Mouse (Mus musculus) liver, postnatal 0 days (tissue): ENCODE results near the gene Orm1. TPM values are rescaled to one million over a fixed set of nuclear protein-coding genes. Genes with fewer than 3 reads are reported as not detected.

ENCODE experiments used
- ATAC-seq: fragments of 200-750 bp; cut with Nextera tagmentation; 2 replicates; pipeline ENCODE4 v1.8.0; 2017; ENCODE audit warnings: mild to moderate bottlenecking, moderate library complexity
- DNase-seq: peaks from one replicate; pipeline ENCODE4 v3.0.0-alpha.2; 2016
- H3K27ac ChIP-seq: fragments of 300-500 bp; sonication (generic); 2 replicates; pipeline ENCODE4 v1.5.1; 2014; ENCODE audit warnings: antibody characterized with exemption, moderate library complexity, mild to moderate bottlenecking, low read depth
- H3K27me3 ChIP-seq: fragments of 300-500 bp; sonication (generic); 2 replicates; pipeline ENCODE4 v1.6.1; 2014; ENCODE audit warnings: low read length, control low read depth, mixed read lengths; ENCODE audit not compliant: insufficient read depth
- H3K36me3 ChIP-seq: fragments of 300-500 bp; sonication (generic); replicated peaks from 2 replicates; pipeline ENCODE4 v1.6.1; 2014; ENCODE audit warnings: mild to moderate bottlenecking, control low read depth, low read length, moderate library complexity, mixed read lengths; ENCODE audit not compliant: insufficient read depth
- H3K4me1 ChIP-seq: fragments of 300-500 bp; sonication (generic); 2 replicates; pipeline ENCODE4 v1.6.1; 2014; ENCODE audit warnings: antibody characterized with exemption, mild to moderate bottlenecking, control low read depth; ENCODE audit not compliant: insufficient read depth
- H3K4me2 ChIP-seq: fragments of 300-500 bp; sonication (generic); 2 replicates; pipeline ENCODE4 v1.6.1; 2014; ENCODE audit warnings: low read depth, mild to moderate bottlenecking, low read length, moderate library complexity, mixed read lengths
- H3K4me3 ChIP-seq: fragments of 300-500 bp; sonication (generic); 2 replicates; pipeline ENCODE4 v1.5.1; 2014; ENCODE audit warnings: low read depth, low read length
- H3K9ac ChIP-seq: fragments of 300-500 bp; sonication (generic); replicated peaks from 2 replicates; pipeline ENCODE4 v1.6.1; 2014; ENCODE audit warnings: mild to moderate bottlenecking, moderate library complexity
- H3K9me3 ChIP-seq: fragments of 300-500 bp; sonication (generic); 2 replicates; pipeline ENCODE4 v1.6.1; 2016; ENCODE audit warnings: mild to moderate bottlenecking, control low read depth, low read length, mixed read lengths
- CTCF ChIP-seq: sonication (generic); IDR thresholded peaks from 2 replicates; pipeline ENCODE4 v1.5.1; 2016; ENCODE audit warnings: antibody characterized with exemption, low read depth
- EP300 ChIP-seq: IDR thresholded peaks from 2 replicates; pipeline ENCODE4 v1.6.1; 2016; ENCODE audit warnings: antibody characterized with exemption, low read depth, mild to moderate bottlenecking
- WGBS: fragments of 180-500 bp; shearing (Covaris S2); extraction: QIAGEN DNeasy Blood & Tissue Kit; methylation state at CpG from one replicate; pipeline ENCODE4 v1.1.7; 2014; ENCODE audit not compliant: insufficient replicate concordance; 5-methylcytosine and 5-hydroxymethylcytosine counted together
- polyA plus RNA-seq: library from polyadenylated mRNA; unstranded; fragments of >200 nt; fragmentation: Nextera tagmentation; extraction: Ambion mirVana; gene quantifications from 2 replicates; pipeline ENCODE4 v1.2.1, GENCODE M21; 2015

Gene Orm1
- polyA plus RNA-seq, 1 experiment from 2014 or later: 2.5 TPM

GRCm38 (mm10) chr4:63368577-63368976 lies 24.2 kb downstream of the Orm1 start:
- no peaks in the 10 kb centered on the region for H3K27me3 ChIP-seq
- no peak overlapping the region for H3K27ac ChIP-seq

GRCm38 (mm10) chr4:63370897-63371296 lies 26.5 kb downstream of the Orm1 start:
- 71% methylated on average over 7 of the region's 7 CpGs for WGBS
- H3K4me2 ChIP-seq: no peak overlapping the region
- H3K9me3 ChIP-seq: no peaks in the 10 kb centered on the region
- peaks cover 28% of the 10 kb centered on the region for H3K4me1 ChIP-seq
- no peak for ATAC-seq
- no peak for DNase-seq
- no peak overlapping the region for H3K27ac ChIP-seq
- H3K9ac ChIP-seq: no peak overlapping the region
- peaks cover 59% of the 10 kb centered on the region for H3K36me3 ChIP-seq
- H3K4me3 ChIP-seq: no peak overlapping the region
- TF ChIP-seq CTCF: no peak
- TF ChIP-seq EP300: no peak
- no peaks in the 10 kb centered on the region for H3K27me3 ChIP-seq

More at GRCm38 (mm10) chr4:63368577-63368976, 24.2 kb downstream of the Orm1 start:
- no peak overlapping the region for H3K4me2 ChIP-seq
- 7% methylated on average over 4 of the region's 4 CpGs for WGBS
- ATAC-seq (peak; percentile 47), DNase-seq (peak; percentile 90)
- H3K36me3 ChIP-seq: peaks cover 50% of the 10 kb centered on the region
- peaks cover 10% of the 10 kb centered on the region for H3K4me1 ChIP-seq
- peak; percentile 100 for TF ChIP-seq CTCF
- TF ChIP-seq EP300: no peak
- H3K4me3 ChIP-seq: no peak overlapping the region
- no peak overlapping the region for H3K9ac ChIP-seq
- no peaks in the 10 kb centered on the region for H3K9me3 ChIP-seq

GRCm38 (mm10) chr4:63371890-63372289 lies 27.5 kb downstream of the Orm1 start:
- Histone ChIP-seq H3K27ac (no peak overlapping the region), H3K4me1 (peaks cover 28% of the 10 kb centered on the region), H3K4me2 (no peak overlapping the region), H3K9me3 (no peaks in the 10 kb centered on the region), H3K9ac (no peak overlapping the region), H3K4me3 (no peak overlapping the region), H3K36me3 (peaks cover 63% of the 10 kb centered on the region), H3K27me3 (no peaks in the 10 kb centered on the region)
- peak; percentile 22 for ATAC-seq
- WGBS: 23% methylated on average over 3 of the region's 3 CpGs
- peak; percentile 79 for DNase-seq
- TF ChIP-seq CTCF: peak; percentile 84
- TF ChIP-seq EP300: 0 out of 2 replicates have a peak, but pooled peaks have one; percentile 38

- no peak overlapping the region for H3K4me3 ChIP-seq
- 68% methylated on average over 8 of the region's 8 CpGs for WGBS
- peak overlapping the region; percentile 12; the same call in 1 of the 2 replicates for H3K9ac ChIP-seq
- H3K36me3 ChIP-seq: peaks cover 56% of the 10 kb centered on the region
- H3K27me3 ChIP-seq: no peaks in the 10 kb centered on the region
- H3K4me2 ChIP-seq: peak overlapping the region; percentile 59
- DNase-seq (no peak), ATAC-seq (peak; percentile 64)
- peak overlapping the region; percentile 85 for H3K27ac ChIP-seq
- H3K4me1 ChIP-seq: peaks cover 28% of the 10 kb centered on the region
- TF ChIP-seq CTCF (peak; percentile 8; the same call in 1 of the 2 replicates), EP300 (peak; percentile 70)
- no peaks in the 10 kb centered on the region for H3K9me3 ChIP-seq
Observed at GRCm38 (mm10) chr4:63373404-63373803, 29.0 kb downstream of the Orm1 start.

GRCm38 (mm10) chr4:63374331-63374730 lies 30.0 kb downstream of the Orm1 start:
- DNase-seq (peak; percentile 73), ATAC-seq (peak; percentile 92)
- peak; percentile 81 for TF ChIP-seq EP300
- no peak for TF ChIP-seq CTCF
- peak overlapping the region; percentile 44; the same call in 1 of the 2 replicates for H3K9ac ChIP-seq
- no peaks in the 10 kb centered on the region for H3K9me3 ChIP-seq
- peak overlapping the region; percentile 85 for H3K27ac ChIP-seq
- H3K36me3 ChIP-seq: peaks cover 57% of the 10 kb centered on the region
- H3K27me3 ChIP-seq: no peaks in the 10 kb centered on the region
- WGBS: 42% methylated on average over 12 of the region's 12 CpGs
- H3K4me1 ChIP-seq: peaks cover 28% of the 10 kb centered on the region
- no peak overlapping the region for H3K4me3 ChIP-seq
- H3K4me2 ChIP-seq: peak overlapping the region; percentile 59

GRCm38 (mm10) chr4:63375367-63375766 lies 31.0 kb downstream of the Orm1 start:
- Histone ChIP-seq H3K9me3 (no peaks in the 10 kb centered on the region), H3K27me3 (no peaks in the 10 kb centered on the region), H3K4me2 (no peak overlapping the region), H3K27ac (peak overlapping the region; percentile 85), H3K9ac (peak overlapping the region; percentile 30; the same call in 1 of the 2 replicates), H3K4me1 (peaks cover 28% of the 10 kb centered on the region), H3K36me3 (peaks cover 52% of the 10 kb centered on the region), H3K4me3 (no peak overlapping the region)
- 94% methylated on average over 1 of the region's 1 CpGs for WGBS
- TF ChIP-seq CTCF (no peak), EP300 (no peak)
- no peak for ATAC-seq
- DNase-seq: no peak

- H3K9me3 ChIP-seq: no peaks in the 10 kb centered on the region
- ATAC-seq (no peak), DNase-seq (no peak)
- TF ChIP-seq EP300 (no peak), CTCF (peak; percentile 52)
- no peak overlapping the region for H3K4me3 ChIP-seq
- WGBS: 77% methylated on average over 7 of the region's 7 CpGs
- H3K27ac ChIP-seq: no peak overlapping the region
- peaks cover 54% of the 10 kb centered on the region for H3K36me3 ChIP-seq
- H3K4me2 ChIP-seq: no peak overlapping the region
- H3K4me1 ChIP-seq: peaks cover 32% of the 10 kb centered on the region
- no peak overlapping the region for H3K9ac ChIP-seq
- H3K27me3 ChIP-seq: no peaks in the 10 kb centered on the region
Observed at GRCm38 (mm10) chr4:63377483-63377882, 33.1 kb downstream of the Orm1 start.
